Mouse (Mus musculus) embryonic fibroblast, embryonic 13.5 days (primary cell): ENCODE data around the gene Nat8f4. TPM values are rescaled to one million over a fixed set of nuclear protein-coding genes. Genes with fewer than 3 reads are reported as not detected.
"Not testable (repeated sequence)": the region's sequence is repeated elsewhere in the genome, so short reads cannot be mapped to it uniquely, and the experiment has no call there.

Source experiments
- H3K27ac ChIP-seq: 2 replicates; pipeline ENCODE4 v1.5.1; 2012; ENCODE audit warnings: low read length, control low read depth, inconsistent platforms; ENCODE audit not compliant: insufficient read depth
- H3K4me1 ChIP-seq: 2 replicates; pipeline ENCODE4 v1.6.1; 2011; ENCODE audit warnings: low read length; ENCODE audit not compliant: control insufficient read depth, insufficient read depth
- H3K4me3 ChIP-seq: 2 replicates; pipeline ENCODE4 v1.5.1; 2011; ENCODE audit warnings: mild to moderate bottlenecking, control low read depth, low read length; ENCODE audit not compliant: insufficient read depth
- CTCF ChIP-seq: IDR thresholded peaks from 2 replicates; pipeline ENCODE4 v1.5.1; 2011; ENCODE audit warnings: mild to moderate bottlenecking, control low read depth, low read length, moderate library complexity, borderline replicate concordance; ENCODE audit not compliant: insufficient read depth
- POLR2A ChIP-seq: IDR thresholded peaks from 2 replicates; pipeline ENCODE4 v1.6.1; 2011; ENCODE audit warnings: low read depth, mild to moderate bottlenecking, control low read depth, low read length, moderate library complexity
- polyA plus RNA-seq: library from polyadenylated mRNA; stranded (reverse); fragments of >200 nt; gene quantifications from 2 replicates; pipeline ENCODE4 v1.2.4, GENCODE M21; 2011; ENCODE audit warnings: low read depth; ENCODE audit not compliant: missing spikeins, insufficient read length

Nat8f4 gene
- 0.17 and 0.56 TPM in 2 replicates for polyA plus RNA-seq

DNA sequence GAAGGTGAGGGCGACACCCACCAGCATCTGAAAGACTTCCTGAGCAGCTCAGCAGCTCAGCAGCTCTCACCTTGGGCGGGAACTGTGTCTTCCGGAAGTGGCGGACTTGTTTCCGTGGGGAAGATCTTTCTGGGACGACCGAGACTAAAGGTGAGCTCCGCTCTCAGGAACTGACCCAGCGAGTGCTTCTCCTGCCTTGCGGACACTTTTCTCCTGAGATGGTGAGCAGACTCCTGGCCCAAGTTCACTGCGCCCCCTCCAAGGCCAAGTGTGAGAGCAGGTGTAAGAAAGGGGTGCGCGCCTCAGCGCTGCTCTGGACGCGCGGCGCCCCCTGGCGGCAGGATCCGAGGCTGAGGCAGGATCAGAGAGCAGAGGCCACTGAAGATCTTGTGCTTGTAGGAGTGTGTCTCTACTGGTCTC, at the start of gene Nat8f4:
Gene Nat8f4, minus strand, starts transcription at position 243 of the 420 bp plus-strand sequence.
- peak; percentile 47 for TF ChIP-seq CTCF
- H3K4me1 ChIP-seq, H3K27ac ChIP-seq, H3K4me3 ChIP-seq: not testable (repeated sequence)

DNA sequence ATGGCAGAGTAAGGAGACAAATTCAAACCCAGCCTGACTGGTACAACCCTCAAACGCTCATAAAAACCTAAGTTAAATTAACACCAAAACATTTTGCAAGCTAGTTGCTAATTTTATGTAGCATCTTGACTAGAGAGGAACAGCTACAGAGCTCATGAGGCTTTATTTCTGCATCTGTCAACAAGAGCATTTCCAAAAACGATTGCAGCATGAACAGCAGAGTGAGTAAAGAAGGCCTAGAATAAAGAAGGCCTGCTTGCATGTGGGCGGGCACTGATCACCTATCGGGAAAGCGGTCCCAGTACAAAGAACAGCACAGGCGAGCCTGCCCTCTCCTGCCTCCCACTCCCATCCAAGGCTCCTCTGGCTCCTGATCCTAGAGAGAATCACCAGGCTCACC, 43.9 kb upstream of the Nat8f4 start:
- no peaks in the 10 kb centered on the region for H3K4me1 ChIP-seq
- TF ChIP-seq POLR2A, result no peak
- TF ChIP-seq CTCF, result no peak
- no peak overlapping the region for H3K27ac ChIP-seq
- no peak overlapping the region for H3K4me3 ChIP-seq

DNA sequence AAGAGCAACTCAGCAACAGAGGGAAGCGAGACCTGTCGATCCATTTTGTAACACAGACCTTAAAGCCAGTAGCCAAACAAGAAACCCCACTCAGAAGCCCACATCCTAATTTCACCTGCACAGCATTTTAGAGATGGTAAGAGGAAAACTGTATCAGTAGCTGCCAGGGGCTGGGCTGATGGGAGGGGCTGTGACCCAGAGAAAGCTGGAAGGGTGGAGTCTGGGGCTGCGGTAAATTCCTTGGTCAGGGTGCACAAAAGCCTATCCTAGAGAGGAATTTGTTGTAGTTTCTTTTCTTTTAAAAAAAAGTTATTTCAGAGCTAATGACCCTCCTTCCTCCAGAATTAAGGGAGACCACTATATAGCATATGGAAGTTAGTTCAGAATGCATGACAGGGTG, 37.8 kb upstream of the Nat8f4 start:
- Histone ChIP-seq H3K27ac (no peak overlapping the region), H3K4me1 (no peaks in the 10 kb centered on the region), H3K4me3 (no peak overlapping the region)
- no peak for TF ChIP-seq POLR2A

DNA sequence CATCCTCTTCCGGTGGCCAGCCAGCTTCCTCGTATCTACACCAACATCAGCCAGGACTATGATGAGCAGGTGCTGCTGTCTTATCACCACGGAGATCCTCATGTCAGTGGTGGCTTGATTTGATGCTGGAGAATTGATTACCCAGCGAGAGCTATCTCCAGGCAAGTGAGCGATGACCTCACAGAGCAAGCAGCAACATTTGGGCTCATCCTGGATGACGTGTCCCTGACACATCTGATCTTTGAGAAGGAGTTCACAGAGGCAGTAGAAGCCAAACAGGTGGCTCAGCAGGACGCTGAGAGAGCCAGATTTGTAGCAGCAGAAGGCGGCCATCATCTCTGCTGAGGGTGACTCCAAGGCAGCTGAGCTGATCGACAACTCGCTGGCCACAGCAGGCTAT, 34.0 kb upstream of the Nat8f4 start:
- no peak overlapping the region for H3K4me3 ChIP-seq
- TF ChIP-seq POLR2A, result no peak
- no peak for TF ChIP-seq CTCF
- H3K27ac ChIP-seq, result no peak overlapping the region
- no peaks in the 10 kb centered on the region for H3K4me1 ChIP-seq

DNA sequence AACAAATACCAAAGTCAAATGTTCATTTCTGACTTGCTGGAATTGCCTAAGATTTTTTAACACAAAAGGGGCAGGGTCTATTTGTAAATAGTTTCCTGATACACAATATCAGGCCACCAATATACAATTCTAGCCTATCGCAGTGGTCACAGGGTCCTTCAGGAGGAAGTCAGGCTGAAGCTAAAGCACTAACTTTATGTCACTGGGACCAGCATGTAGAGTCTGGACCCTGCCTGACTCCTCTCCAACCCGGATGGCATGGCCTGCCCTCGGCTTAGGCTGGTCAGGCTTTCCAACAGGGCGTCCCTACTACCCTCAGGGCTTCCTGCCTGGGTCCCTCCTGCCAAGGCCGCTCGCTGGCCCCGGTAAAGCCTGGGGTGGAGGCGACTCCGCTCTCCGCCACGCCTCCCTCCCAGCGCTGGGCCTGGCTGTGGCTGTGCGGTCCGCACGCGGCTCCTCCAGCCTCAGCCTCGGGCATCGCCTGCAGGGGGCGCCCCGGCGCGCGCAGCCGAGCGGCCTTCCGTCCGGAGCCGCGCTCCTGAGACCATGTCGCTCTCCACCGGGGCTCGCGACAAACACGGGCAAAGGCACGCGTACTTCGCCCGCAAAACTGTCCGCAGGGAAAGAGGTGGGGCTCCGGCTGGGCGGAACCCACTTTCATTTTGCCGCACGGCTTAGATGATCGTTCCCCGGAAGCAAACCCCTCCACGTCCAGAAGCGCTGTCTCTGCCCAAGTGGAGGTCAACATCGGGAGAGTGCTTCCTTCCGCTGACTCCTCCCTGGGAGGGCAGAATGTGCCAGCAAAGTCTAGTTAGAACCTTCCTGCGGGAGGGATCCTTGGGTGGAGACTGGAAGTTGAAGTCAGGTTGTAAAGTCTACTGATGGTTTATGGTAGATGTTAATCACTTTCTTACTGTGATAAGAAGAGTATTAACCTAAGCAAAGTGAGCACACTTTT, 32.1 kb upstream of the Nat8f4 start:
- Histone ChIP-seq H3K27ac (peak overlapping the region; percentile 24), H3K4me3 (peak overlapping the region; percentile 31)
- TF ChIP-seq POLR2A (peak; percentile 59), CTCF (peak; percentile 24; the same call in 1 of the 2 replicates)
- H3K4me1 ChIP-seq, result not testable (repeated sequence)

DNA sequence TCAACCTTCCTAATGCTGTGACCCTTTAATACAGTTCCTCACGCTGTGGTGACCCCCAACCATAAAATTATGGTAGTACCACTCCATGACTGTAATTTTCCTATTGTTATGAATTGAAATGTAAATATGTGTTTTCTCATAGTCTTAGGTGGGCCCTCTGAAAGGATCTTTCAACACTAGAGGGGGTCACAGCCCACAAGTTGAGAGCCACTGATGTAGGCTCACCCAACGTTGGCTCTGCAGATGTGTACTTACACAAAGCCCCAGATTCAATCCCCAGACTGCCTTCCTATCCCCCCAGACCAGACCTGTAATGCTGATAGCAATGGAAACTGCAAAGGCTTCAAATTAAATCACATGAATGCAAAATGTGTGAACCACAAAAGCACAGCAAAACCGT, 31.0 kb upstream of the Nat8f4 start:
- Histone ChIP-seq H3K4me1 (no peaks in the 10 kb centered on the region; the same call in 1 of the 2 replicates), H3K4me3 (no peak overlapping the region), H3K27ac (no peak overlapping the region)
- TF ChIP-seq CTCF (no peak; the same call in 1 of the 2 replicates), POLR2A (no peak)

DNA sequence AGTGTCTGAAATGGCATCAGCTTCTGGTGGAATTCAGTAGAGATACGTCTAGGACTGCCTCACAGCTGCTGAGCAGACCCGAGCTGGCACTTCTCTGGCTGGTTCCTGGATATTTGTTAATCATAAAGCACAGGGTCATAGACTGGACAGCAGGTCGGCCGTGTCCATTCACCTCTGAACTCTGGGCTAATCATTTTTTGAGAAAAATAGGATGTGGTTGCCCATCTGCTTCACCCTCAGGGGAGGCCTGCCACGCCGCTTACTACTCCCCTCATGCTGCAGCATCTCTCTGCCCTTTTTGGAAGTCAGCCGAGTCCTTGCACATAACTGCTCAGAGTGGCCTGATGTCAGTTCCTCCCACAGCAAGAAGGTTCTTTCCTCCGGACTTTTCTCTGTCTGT, 29.4 kb upstream of the Nat8f4 start:
- Histone ChIP-seq H3K4me1 (no peaks in the 10 kb centered on the region; the same call in 1 of the 2 replicates), H3K27ac (no peak overlapping the region), H3K4me3 (no peak overlapping the region)
- TF ChIP-seq POLR2A, result no peak
- no peak for TF ChIP-seq CTCF

DNA sequence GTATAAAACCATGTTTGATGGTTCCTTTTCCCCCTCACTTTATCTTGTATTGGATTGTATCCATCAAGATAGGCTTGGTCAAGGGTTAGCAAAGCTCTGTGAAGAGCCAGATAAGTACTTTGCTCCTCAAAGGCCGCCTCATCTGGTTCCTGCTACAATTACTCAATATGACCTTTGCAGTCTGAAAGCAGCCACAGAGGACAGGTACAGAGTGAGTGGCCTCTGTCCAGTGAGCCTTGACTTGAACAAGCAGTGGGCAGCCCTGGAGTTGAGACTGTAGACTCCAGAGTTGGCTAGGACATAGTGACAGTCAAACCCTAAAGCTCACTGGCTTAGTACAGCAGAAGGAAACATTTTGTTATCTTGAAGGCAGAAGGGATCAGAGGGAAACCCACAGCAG, 24.6 kb upstream of the Nat8f4 start:
- no peak overlapping the region for H3K27ac ChIP-seq
- TF ChIP-seq POLR2A (no peak), CTCF (no peak)
- no peak overlapping the region for H3K4me3 ChIP-seq
- H3K4me1 ChIP-seq, result no peaks in the 10 kb centered on the region; the same call in 1 of the 2 replicates

DNA sequence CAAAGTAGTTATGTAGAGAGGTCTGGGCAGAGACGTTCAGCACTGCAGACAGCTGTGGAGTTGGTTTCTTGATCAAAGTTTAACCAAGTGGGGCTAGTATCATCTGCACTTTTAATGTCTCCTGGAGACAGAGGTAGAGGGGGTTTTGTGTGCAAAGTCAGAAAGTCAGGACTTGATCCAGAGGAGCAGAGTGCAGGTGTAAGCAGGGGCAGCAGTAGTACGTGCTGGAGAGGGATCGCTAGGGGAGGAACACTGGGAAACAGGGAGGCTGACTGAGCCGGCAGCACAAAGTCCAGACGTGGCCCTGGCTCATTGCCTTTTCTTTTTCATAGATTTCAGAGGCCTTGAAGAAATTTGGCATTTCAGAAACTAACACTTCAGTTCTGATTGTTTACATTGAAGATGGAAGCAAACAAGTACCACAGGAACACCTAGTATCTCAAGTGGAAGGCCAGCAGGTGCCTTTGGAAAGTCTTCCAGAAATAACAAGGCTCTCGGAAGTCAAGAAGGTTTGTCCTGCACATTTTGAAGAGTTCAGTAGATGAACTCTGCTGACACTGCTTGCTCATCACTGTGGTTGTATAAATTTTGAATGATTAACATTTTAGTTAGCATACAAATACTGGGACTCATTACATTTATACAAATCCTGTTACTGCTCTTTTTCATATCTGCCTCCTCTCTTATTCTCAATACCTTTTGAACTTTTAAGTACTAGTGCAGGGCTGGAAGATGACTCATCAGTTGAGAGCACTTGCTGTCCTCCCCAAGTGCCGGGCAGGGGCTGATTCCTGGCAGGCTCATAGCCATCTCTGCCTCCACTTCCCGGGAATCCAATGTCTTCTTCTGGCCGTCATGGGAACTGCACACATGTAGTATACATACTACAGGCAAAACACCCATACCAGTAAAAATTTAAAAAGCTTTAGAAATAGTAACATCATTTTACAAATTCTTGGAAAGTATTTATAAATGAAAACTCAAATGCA, 23.1 kb upstream of the Nat8f4 start:
- TF ChIP-seq POLR2A, result no peak
- no peak for TF ChIP-seq CTCF
- Histone ChIP-seq H3K4me1 (no peaks in the 10 kb centered on the region; the same call in 1 of the 2 replicates), H3K27ac (no peak overlapping the region), H3K4me3 (no peak overlapping the region)
